Mouse (Mus musculus): ENCODE data around the gene Fcgr3. TPM values are rescaled to one million over a fixed set of nuclear protein-coding genes. Genes with fewer than 3 reads are reported as not detected.

Gene Fcgr3
- polyA plus RNA-seq (2021; fragmentation: Nextera tagmentation): 25.2 and 26.9 TPM in 2 replicates
- long read RNA-seq, experiment 1, transcript Fcgr3-201 (5 exons, 1,347 nt): major isoform, 20 of 27 reads
- long read RNA-seq, experiment 1, partial matches to known transcripts: 3 of 27 reads
- long read RNA-seq, experiment 1, other reads (novel, unspliced or antisense): 1 of 27 reads
- long read RNA-seq, experiment 2, transcript Fcgr3-201 (5 exons, 1,347 nt): major isoform, 29 of 40 reads
- long read RNA-seq, experiment 2, partial matches to known transcripts: 0 of 40 reads
- long read RNA-seq, experiment 2, other reads (novel, unspliced or antisense): 9 of 40 reads

GRCm38 (mm10) chr1:171064491-171065242, at the start of gene Fcgr3:
Fcgr3 (minus strand) TSS chr1:171064935.

GRCm38 (mm10) chr1:171113873-171114299, 49.2 kb upstream of the Fcgr3 start, which contains the start of gene Cfap126:
Cfap126 (plus strand) TSS chr1:171113918.

GRCm38 (mm10) chr1:171018737-171019136, 46.0 kb downstream of the Fcgr3 start, which contains the start of gene Fcgr4:
Fcgr4 (plus strand) TSS chr1:171018920.

Small RNAs within 50 kb of the gene (microRNA-seq; reads per million reads assigned to microRNA genes)
- gene Gm27552 (not detected), gene Gm27844 (not detected), gene Mir6546 (0.86 reads per million)

Other genes starting within 250 kb of the Fcgr3 start
- 7.2 and 8.8 TPM in 2 replicates for gene Atf6, start 197.2 kb downstream of the Fcgr3 start, polyA plus RNA-seq (2021; fragmentation: Nextera tagmentation)
- gene Gm26620, start 179.9 kb downstream of the Fcgr3 start, polyA plus RNA-seq (2021; fragmentation: Nextera tagmentation): 0.53 and 0.65 TPM in 2 replicates
- 23.3 and 24.8 TPM in 2 replicates for gene Dusp12, start 179.4 kb downstream of the Fcgr3 start, polyA plus RNA-seq (2021; fragmentation: Nextera tagmentation)
- gene Fcrlb, start 152.0 kb downstream of the Fcgr3 start, polyA plus RNA-seq (2021; fragmentation: Nextera tagmentation): 0.48 and 0.70 TPM in 2 replicates
- gene Fcrla, start 137.4 kb downstream of the Fcgr3 start, polyA plus RNA-seq (2021; fragmentation: Nextera tagmentation): not detected in 2 replicates
- 6.2 TPM in 2 replicates for gene Fcgr2b, start 88.4 kb downstream of the Fcgr3 start, polyA plus RNA-seq (2021; fragmentation: Nextera tagmentation)
- 0.23 and 0.25 TPM in 2 replicates for gene Fcgr4, start 46.0 kb downstream of the Fcgr3 start, polyA plus RNA-seq (2021; fragmentation: Nextera tagmentation)
- 4.3 and 7.5 TPM in 2 replicates for gene Cfap126, start 49.0 kb upstream of the Fcgr3 start, polyA plus RNA-seq (2021; fragmentation: Nextera tagmentation)
- 67.1 and 75.0 TPM in 2 replicates for gene Sdhc, start 85.7 kb upstream of the Fcgr3 start, polyA plus RNA-seq (2021; fragmentation: Nextera tagmentation)
- gene Mpz, start 85.8 kb upstream of the Fcgr3 start, polyA plus RNA-seq (2021; fragmentation: Nextera tagmentation): not detected in 2 replicates
- gene Pcp4l1, start 131.3 kb upstream of the Fcgr3 start, polyA plus RNA-seq (2021; fragmentation: Nextera tagmentation): 51.6 and 80.2 TPM in 2 replicates
- gene Nr1i3, start 149.0 kb upstream of the Fcgr3 start, polyA plus RNA-seq (2021; fragmentation: Nextera tagmentation): 0.09 TPM in 1 of 2 replicates, not detected in the other
- gene Tomm40l, start 157.6 kb upstream of the Fcgr3 start, polyA plus RNA-seq (2021; fragmentation: Nextera tagmentation): 87.6 and 97.2 TPM in 2 replicates
- gene Apoa2, start 160.1 kb upstream of the Fcgr3 start, polyA plus RNA-seq (2021; fragmentation: Nextera tagmentation): 4.8 and 6.2 TPM in 2 replicates
- gene Fcer1g, start 169.4 kb upstream of the Fcgr3 start, polyA plus RNA-seq (2021; fragmentation: Nextera tagmentation): 114 and 119 TPM in 2 replicates
- 5.2 and 5.5 TPM in 2 replicates for gene Adamts4, start 185.5 kb upstream of the Fcgr3 start, polyA plus RNA-seq (2021; fragmentation: Nextera tagmentation)
- 112 and 142 TPM in 2 replicates for gene Ndufs2, start 186.5 kb upstream of the Fcgr3 start, polyA plus RNA-seq (2021; fragmentation: Nextera tagmentation)
- gene B4galt3, start 205.4 kb upstream of the Fcgr3 start, polyA plus RNA-seq (2021; fragmentation: Nextera tagmentation): 59.3 and 66.2 TPM in 2 replicates
- 7.7 and 9.4 TPM in 2 replicates for gene Ppox, start 216.3 kb upstream of the Fcgr3 start, polyA plus RNA-seq (2021; fragmentation: Nextera tagmentation)
- 45.9 and 51.2 TPM in 2 replicates for gene Usp21, start 223.1 kb upstream of the Fcgr3 start, polyA plus RNA-seq (2021; fragmentation: Nextera tagmentation)
- gene Ufc1, start 230.1 kb upstream of the Fcgr3 start, polyA plus RNA-seq (2021; fragmentation: Nextera tagmentation): 186 and 192 TPM in 2 replicates

All from layer of hippocampus, adult 6 months (tissue).